Mouse (Mus musculus) MEL (cell line): ENCODE data around the gene Gkn3. TPM values are rescaled to one million over a fixed set of nuclear protein-coding genes. Genes with fewer than 3 reads are reported as not detected.

Source experiments
- DNase-seq: peaks from one replicate; pipeline ENCODE4 v3.0.0; 2011; ENCODE audit warnings: low read depth, low spot score
- H3K27ac ChIP-seq: 2 replicates; pipeline ENCODE4 v1.5.1; 2012; ENCODE audit warnings: low read depth, mild to moderate bottlenecking, control low read depth, low read length, moderate library complexity; ENCODE audit not compliant: control insufficient read depth
- H3K27me3 ChIP-seq, 2 experiments: fragments of 150-350 bp in 1 of 2; sonication (generic) in 1 of 2; 2 replicates each; pipeline ENCODE4 v1.6.1; 2012; ENCODE audit warnings: low read length in 2 of 2, mild to moderate bottlenecking in 2 of 2, improper control_type of control experiment in 1 of 2, moderate library complexity in 1 of 2; ENCODE audit not compliant: insufficient read depth in 2 of 2, control insufficient read depth in 1 of 2
- H3K36me3 ChIP-seq, 2 experiments: 2 replicates each; pipeline ENCODE4 v1.6.1; 2012 to 2014; ENCODE audit warnings: low read length in 2 of 2, improper control_type of control experiment in 1 of 2, inconsistent platforms in 1 of 2, mild to moderate bottlenecking in 1 of 2; ENCODE audit not compliant: insufficient read depth in 2 of 2, control insufficient read depth in 1 of 2
- H3K4me1 ChIP-seq, 2 experiments: fragments of 150-350 bp in 1 of 2; sonication (generic) in 1 of 2; 2 replicates each; pipeline ENCODE4 v1.6.1; 2012; ENCODE audit warnings: low read length in 2 of 2, improper control_type of control experiment in 1 of 2, mild to moderate bottlenecking in 1 of 2; ENCODE audit not compliant: insufficient read depth in 2 of 2, control insufficient read depth in 1 of 2
- H3K4me3 ChIP-seq, 2 experiments: fragments of 150-350 bp in 1 of 2; sonication (generic) in 1 of 2; 2 replicates each; pipeline ENCODE4 v1.5.1; 2012; ENCODE audit warnings: low read depth in 2 of 2, low read length in 2 of 2, mild to moderate bottlenecking in 2 of 2, moderate library complexity in 2 of 2, control low read depth in 1 of 2, improper control_type of control experiment in 1 of 2; ENCODE audit not compliant: control insufficient read depth in 1 of 2, insufficient read depth in 1 of 2
- H3K79me2 ChIP-seq: 2 replicates; pipeline ENCODE4 v1.6.1; 2012; ENCODE audit warnings: mild to moderate bottlenecking, low read length, moderate library complexity; ENCODE audit not compliant: control insufficient read depth, poor library complexity, insufficient read depth
- H3K9ac ChIP-seq: 2 replicates; pipeline ENCODE4 v1.6.1; 2012; ENCODE audit warnings: low read depth, mild to moderate bottlenecking, control low read depth, low read length, moderate library complexity; ENCODE audit not compliant: control insufficient read depth, poor library complexity, severe bottlenecking
- H3K9me3 ChIP-seq: fragments of 150-350 bp; sonication (generic); replicated peaks from 2 replicates; pipeline ENCODE4 v1.6.1; 2012; ENCODE audit warnings: mild to moderate bottlenecking, low read length, improper control_type of control experiment, moderate library complexity; ENCODE audit not compliant: insufficient read depth
- BHLHE40 ChIP-seq: IDR thresholded peaks from 2 replicates; pipeline ENCODE4 v1.6.1; 2012; ENCODE audit warnings: low read depth, mild to moderate bottlenecking, inconsistent platforms, low read length, improper control_type of control experiment, borderline replicate concordance
- CHD1 ChIP-seq: IDR thresholded peaks from 2 replicates; pipeline ENCODE4 v1.6.1; 2012; ENCODE audit warnings: low read depth, mild to moderate bottlenecking, inconsistent platforms, low read length, improper control_type of control experiment
- CHD2 ChIP-seq: IDR thresholded peaks from 2 replicates; pipeline ENCODE4 v1.6.1; 2011; ENCODE audit warnings: low read length, improper control_type of control experiment
- CTCF ChIP-seq, 3 experiments: IDR thresholded peaks in 2 of 3; conservative IDR thresholded peaks in 1 of 3; 2 replicates each; pipeline ENCODE4 v1.5.1; 2011 to 2012; ENCODE audit warnings: low read length in 3 of 3, low read depth in 2 of 3, mild to moderate bottlenecking in 2 of 3, improper control_type of control experiment in 1 of 3, inconsistent platforms in 1 of 3, mixed read lengths in 1 of 3, moderate library complexity in 1 of 3; ENCODE audit not compliant: control insufficient read depth in 1 of 3, insufficient read depth in 1 of 3, poor library complexity in 1 of 3, severe bottlenecking in 1 of 3
- E2F4 ChIP-seq: IDR thresholded peaks from 2 replicates; pipeline ENCODE4 v1.6.1; 2011; ENCODE audit warnings: low read depth, low read length, improper control_type of control experiment, borderline replicate concordance
- ELF1 ChIP-seq: IDR thresholded peaks from 2 replicates; pipeline ENCODE4 v1.6.1; 2014; ENCODE audit warnings: low read depth, mild to moderate bottlenecking, inconsistent platforms, low read length, improper control_type of control experiment, moderate library complexity
- EP300 ChIP-seq, 2 experiments: IDR thresholded peaks; 2 replicates each; pipeline ENCODE4 v1.6.1; 2011; ENCODE audit warnings: improper control_type of control experiment in 2 of 2, low read length in 2 of 2, low read depth in 1 of 2, mild to moderate bottlenecking in 1 of 2
- GATA1 ChIP-seq: IDR thresholded peaks from 2 replicates; pipeline ENCODE4 v1.6.1; 2011; ENCODE audit warnings: low read depth, low read length, improper control_type of control experiment
- JUND ChIP-seq: IDR thresholded peaks from 2 replicates; pipeline ENCODE4 v1.6.1; 2011; ENCODE audit warnings: low read depth, mild to moderate bottlenecking, improper control_type of control experiment, low read length
- KAT2A ChIP-seq: conservative IDR thresholded peaks from 2 replicates; pipeline ENCODE4 v1.6.1; 2012; ENCODE audit warnings: low read depth, low read length, improper control_type of control experiment, inconsistent platforms
- NRF1 ChIP-seq: IDR thresholded peaks from 2 replicates; pipeline ENCODE4 v1.6.1; 2014; ENCODE audit warnings: low read depth, mild to moderate bottlenecking, inconsistent platforms, low read length, improper control_type of control experiment, moderate library complexity; ENCODE audit not compliant: poor library complexity, insufficient read depth, severe bottlenecking
- POLR2AphosphoS2 ChIP-seq: IDR thresholded peaks from 2 replicates; pipeline ENCODE4 v1.6.1; 2011; ENCODE audit warnings: low read length, improper control_type of control experiment
- RCOR1 ChIP-seq: IDR thresholded peaks from 2 replicates; pipeline ENCODE4 v1.6.1; 2012; ENCODE audit warnings: low read depth, mild to moderate bottlenecking, inconsistent platforms, low read length, improper control_type of control experiment
- SIN3A ChIP-seq: IDR thresholded peaks from 2 replicates; pipeline ENCODE4 v1.6.1; 2012; ENCODE audit warnings: low read length, improper control_type of control experiment, inconsistent platforms
- TAL1 ChIP-seq: IDR thresholded peaks from 2 replicates; pipeline ENCODE4 v1.6.1; 2012; ENCODE audit warnings: mild to moderate bottlenecking, inconsistent platforms, low read length, moderate library complexity, mixed read lengths
- TBP ChIP-seq: IDR thresholded peaks from 2 replicates; pipeline ENCODE4 v1.8.0; 2011; ENCODE audit warnings: low read depth, low read length, improper control_type of control experiment
- UBTF ChIP-seq: IDR thresholded peaks from 2 replicates; pipeline ENCODE4 v1.6.1; 2012; ENCODE audit warnings: low read depth, mild to moderate bottlenecking, inconsistent platforms, low read length, improper control_type of control experiment, moderate library complexity, borderline replicate concordance; ENCODE audit not compliant: insufficient read depth
- polyA plus RNA-seq, 2 experiments: library from polyadenylated mRNA; stranded (reverse) in 1 of 2; unstranded in 1 of 2; fragments of >175 nt in 1 of 2; fragments of >200 nt in 1 of 2; gene quantifications; 2 replicates each; pipeline versions ENCODE4 v1.2.1 to v1.2.4; 2012; ENCODE audit warnings: low replicate concordance in 2 of 2, low read depth in 1 of 2; ENCODE audit not compliant: insufficient read length in 2 of 2, insufficient read depth in 1 of 2, missing spikeins in 1 of 2
- total RNA-seq: library from RNA; depleted of rRNA; stranded (reverse); fragments of 300-350 nt; gene quantifications from 2 replicates; pipeline ENCODE4 v1.2.3, GENCODE M21; 2012; rRNA removed

The Gkn3 gene
- total RNA-seq (not detected in 2 replicates), polyA plus RNA-seq (under 1 TPM in 1 of 2 experiments, not detected in 1; 0.36 TPM)

DNA sequence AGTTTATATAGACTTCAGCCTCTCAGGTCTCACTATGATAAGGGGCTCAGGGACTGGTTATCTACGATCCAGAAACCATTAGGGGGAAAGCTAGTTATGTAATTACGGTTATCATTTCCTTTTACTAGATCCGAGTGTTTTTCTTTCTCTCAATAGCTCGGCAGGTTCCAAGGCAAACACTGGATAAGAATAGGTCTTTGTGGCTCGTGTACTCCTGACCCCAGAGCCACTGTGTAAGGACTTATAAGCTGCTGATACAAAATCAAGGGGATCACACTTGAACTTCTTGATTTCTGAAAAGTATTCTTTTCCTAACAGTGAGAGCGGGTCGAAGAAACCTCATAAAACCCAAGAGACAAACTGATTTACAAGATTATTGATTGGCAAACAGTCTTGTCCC is at the start of gene Gkn3:
Gkn3 (minus strand) TSS at position 59 of the 400 bp plus-strand sequence.
- DNase-seq = peak; percentile 21
- Histone ChIP-seq H3K9me3 (no peaks in the 10 kb centered on the region), H3K4me1 (peaks cover 3 to 7% of the 10 kb centered on the region in 2 experiments; a peak in 3 of 4 replicates), H3K36me3 (0 out of 4 replicates have a peak, but pooled peaks cover 0 to 2% of the 10 kb centered on the region in 2 experiments), H3K79me2 (no peaks in the 10 kb centered on the region), H3K4me3 (no peak within 1 kb of the TSS), H3K27ac (no peak within 1 kb of the TSS), H3K27me3 (peaks cover 4 to 7% of the 10 kb centered on the region in 2 experiments), H3K9ac (no peak within 1 kb of the TSS)
- TF ChIP-seq NRF1 = no peak
- TF ChIP-seq TBP = no peak
- no peak for TF ChIP-seq SIN3A
- TF ChIP-seq CHD1 = no peak
- 0 out of 2 replicates have a peak, but pooled peaks have one; percentile 12 for TF ChIP-seq RCOR1
- TF ChIP-seq EP300 (IDR thresholded peaks at IDR 0.05; ENCODE audit: low read depth in 1 of 2, low read length in 2 of 2) = peak; percentile 25 to 37; a peak in 1 of 4 replicates
- no peak for TF ChIP-seq CTCF (IDR thresholded peaks at IDR 0.05 in 2 of 3, conservative IDR thresholded peaks at IDR 0.05 in 1 of 3; ENCODE audit: control insufficient read depth in 1 of 3, insufficient read depth in 1 of 3, low read depth in 2 of 3, low read length in 3 of 3, poor library complexity in 1 of 3, severe bottlenecking in 1 of 3)
- TF ChIP-seq GATA1 = peak; percentile 62
- TF ChIP-seq BHLHE40 = no peak

DNA sequence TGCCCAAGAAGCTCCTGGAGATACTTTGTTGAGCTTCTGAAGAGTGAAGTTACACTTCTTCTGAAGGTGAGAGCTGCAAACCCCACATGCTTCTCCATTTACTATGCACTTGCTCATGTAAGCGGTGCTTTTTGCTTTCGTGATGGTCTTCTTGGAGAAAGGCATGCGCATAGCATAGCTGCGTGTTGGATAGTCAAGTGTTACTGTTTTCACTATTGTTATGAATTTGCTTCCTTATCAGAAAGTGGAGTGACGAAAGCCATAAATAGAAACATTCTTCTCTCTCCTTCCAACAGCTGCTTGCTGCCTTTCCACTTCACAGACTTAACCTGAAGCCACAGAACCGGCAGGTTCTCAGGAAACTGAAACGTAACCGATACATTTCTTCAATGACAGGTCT is 48.0 kb upstream of the Gkn3 start:
- no peak overlapping the region for H3K4me3 ChIP-seq
- no peaks in the 10 kb centered on the region for H3K9me3 ChIP-seq
- no peaks in the 10 kb centered on the region for H3K4me1 ChIP-seq
- TF ChIP-seq ELF1 (no peak), POLR2AphosphoS2 (no peak), KAT2A (no peak), E2F4 (no peak), JUND (no peak), UBTF (no peak), TBP (no peak), TAL1 (no peak), CHD2 (no peak)
- TF ChIP-seq, all 39 proteins: peak for 0
- no peak for DNase-seq
- no peaks in the 10 kb centered on the region for H3K36me3 ChIP-seq
- no peak overlapping the region for H3K9ac ChIP-seq
- H3K27me3 ChIP-seq = peaks cover 12 to 24% of the 10 kb centered on the region in 2 experiments
- H3K27ac ChIP-seq = no peak overlapping the region
- H3K79me2 ChIP-seq = no peaks in the 10 kb centered on the region
